8 mouse cellular contexts compared by ENCODE assay signal in genomic region chr14:25377091-25377490, GRCm38 (mm10).
DNase-seq lines count a peak whose midpoint lies in the region; ATAC-seq and TF ChIP-seq lines count a peak whose summit lies in the region.

No protein-coding gene starts in this region.

- H3K9me3 ChIP-seq in lung, embryonic 14.5 days (ENCODE audit: low read depth, low read length) = no peaks in the 10 kb centered on the region
- no peaks in the 10 kb centered on the region for H3K9me3 ChIP-seq in forebrain, embryonic 13.5 days (replicated peaks)
- H3K9me3 ChIP-seq in limb, embryonic 11.5 days (ENCODE audit: control insufficient read depth, low read length) = no peaks in the 10 kb centered on the region
- H3K9me3 ChIP-seq in neural tube, embryonic 15.5 days (replicated peaks) = no peaks in the 10 kb centered on the region

- no peak overlapping the region for H3K4me3 ChIP-seq in lung, embryonic 14.5 days (ENCODE audit: low read depth, low read length)
- no peak overlapping the region for H3K4me3 ChIP-seq in lung, adult 2 months (replicated peaks; ENCODE audit: extremely low read depth, low read depth, low read length)
- peak overlapping the region; percentile 42 for H3K4me3 ChIP-seq in forebrain, embryonic 13.5 days
- H3K4me3 ChIP-seq in limb, embryonic 11.5 days (ENCODE audit: low read depth, low read length) = no peak overlapping the region
- no peak overlapping the region for H3K4me3 ChIP-seq in neural tube, embryonic 15.5 days (replicated peaks)

- peak overlapping the region; percentile 99 for H3K27ac ChIP-seq in lung, embryonic 14.5 days (ENCODE audit: low read depth)
- peak overlapping the region; percentile 100 for H3K27ac ChIP-seq in forebrain, embryonic 13.5 days
- H3K27ac ChIP-seq in limb, embryonic 11.5 days (replicated peaks; ENCODE audit: low read depth, low read length) = peak overlapping the region; percentile 97; the same call in 1 of the 2 replicates
- peak overlapping the region; percentile 99 for H3K27ac ChIP-seq in neural tube, embryonic 15.5 days (replicated peaks)

- TF ChIP-seq CTCF in lung, embryonic 14.5 days (IDR thresholded peaks at IDR 0.05; ENCODE audit: low read depth) = no peak
- TF ChIP-seq CTCF in lung, adult 2 months (IDR thresholded peaks at IDR 0.05; ENCODE audit: insufficient read depth, low read length) = no peak

- no peaks in the 10 kb centered on the region for H3K27me3 ChIP-seq in lung, embryonic 14.5 days (ENCODE audit: insufficient read depth, low read length)
- H3K27me3 ChIP-seq in forebrain, embryonic 13.5 days = no peaks in the 10 kb centered on the region
- no peaks in the 10 kb centered on the region for H3K27me3 ChIP-seq in limb, embryonic 11.5 days (ENCODE audit: control insufficient read depth, insufficient read depth, low read length)
- no peaks in the 10 kb centered on the region for H3K27me3 ChIP-seq in neural tube, embryonic 15.5 days (replicated peaks)

- peak overlapping the region; percentile 73 for H3K4me2 ChIP-seq in lung, embryonic 14.5 days
- peak overlapping the region; percentile 68 for H3K4me2 ChIP-seq in forebrain, embryonic 13.5 days
- H3K4me2 ChIP-seq in limb, embryonic 11.5 days (ENCODE audit: low read depth, severe bottlenecking) = peak overlapping the region; percentile 49; the same call in 1 of the 2 replicates
- peak overlapping the region; percentile 79 for H3K4me2 ChIP-seq in neural tube, embryonic 15.5 days

- no peak for DNase-seq in lung, embryonic 14.5 days
- DNase-seq in lung, adult 2 months = no peak
- DNase-seq in limb, embryonic 11.5 days (ENCODE audit: low spot score) = no peak
- no peak for DNase-seq in adrenal gland, adult 8-10 months
- DNase-seq in right cerebral cortex, postnatal 14 days = no peak

- WGBS in lung, embryonic 14.5 days = 29% methylated on average over 2 of the region's 2 CpGs
- 58% methylated on average over 2 of the region's 2 CpGs for whole genome bisulfite sequencing in lung, adult 2 months
- 58% methylated on average over 2 of the region's 2 CpGs for WGBS in forebrain, embryonic 13.5 days
- 38% methylated on average over 2 of the region's 2 CpGs for WGBS in limb, embryonic 11.5 days
- WGBS in neural tube, embryonic 15.5 days = 53% methylated on average over 2 of the region's 2 CpGs

- TF ChIP-seq POLR2A in lung, adult 2 months (IDR thresholded peaks at IDR 0.05; ENCODE audit: borderline replicate concordance, extremely low read depth, low read depth, low read length) = no peak

- H3K4me1 ChIP-seq in lung, embryonic 14.5 days (ENCODE audit: insufficient read depth) = peaks cover 13% of the 10 kb centered on the region
- 0 out of 2 replicates have a peak, but pooled peaks cover 5% of the 10 kb centered on the region for H3K4me1 ChIP-seq in lung, adult 2 months (ENCODE audit: control insufficient read depth, insufficient read depth, low read length)
- H3K4me1 ChIP-seq in forebrain, embryonic 13.5 days = peaks cover 49% of the 10 kb centered on the region
- peaks cover 16% of the 10 kb centered on the region for H3K4me1 ChIP-seq in limb, embryonic 11.5 days (ENCODE audit: control insufficient read depth, insufficient read depth, low read length)
- peaks cover 39% of the 10 kb centered on the region for H3K4me1 ChIP-seq in neural tube, embryonic 15.5 days

- H3K36me3 ChIP-seq in lung, embryonic 14.5 days (ENCODE audit: insufficient read depth) = no peaks in the 10 kb centered on the region
- H3K36me3 ChIP-seq in forebrain, embryonic 13.5 days (ENCODE audit: poor library complexity, severe bottlenecking) = no peaks in the 10 kb centered on the region
- no peaks in the 10 kb centered on the region for H3K36me3 ChIP-seq in limb, embryonic 11.5 days (ENCODE audit: control insufficient read depth, insufficient read depth, low read length)
- H3K36me3 ChIP-seq in neural tube, embryonic 15.5 days = no peaks in the 10 kb centered on the region

- 0 out of 2 replicates have a peak overlapping the region, but pooled peaks have one; percentile 7 for H3K9ac ChIP-seq in lung, embryonic 14.5 days
- peak overlapping the region; percentile 86 for H3K9ac ChIP-seq in forebrain, embryonic 13.5 days
- H3K9ac ChIP-seq in limb, embryonic 11.5 days (ENCODE audit: low read length) = no peak overlapping the region
- H3K9ac ChIP-seq in neural tube, embryonic 15.5 days (replicated peaks) = peak overlapping the region; percentile 69; the same call in 1 of the 2 replicates

- no peak; the same call in 1 of the 2 replicates for ATAC-seq in lung, embryonic 14.5 days (ENCODE audit: insufficient read depth)
- no peak for ATAC-seq in forebrain, embryonic 13.5 days
- ATAC-seq in limb, embryonic 11.5 days (ENCODE audit: insufficient number of reproducible peaks, low FRiP score, low TSS enrichment, low read depth) = no peak
- ATAC-seq in neural tube, embryonic 15.5 days (ENCODE audit: low FRiP score) = no peak
- ATAC-seq in megakaryocyte progenitor cell, adult 5-6 weeks (replicated peaks; ENCODE audit: poor library complexity) = no peak
